Mouse (Mus musculus) heart, postnatal 0 days (tissue): ENCODE measurements around the gene Rad17.

Experiments used
- CTCF ChIP-seq: IDR thresholded peaks from 2 replicates; pipeline ENCODE4 v1.5.1; 2016; ENCODE audit warnings: antibody characterized with exemption, control low read depth, low read depth
- EP300 ChIP-seq: IDR thresholded peaks from 2 replicates; pipeline ENCODE4 v1.6.1; 2016; ENCODE audit warnings: antibody characterized with exemption, low read depth

DNA sequence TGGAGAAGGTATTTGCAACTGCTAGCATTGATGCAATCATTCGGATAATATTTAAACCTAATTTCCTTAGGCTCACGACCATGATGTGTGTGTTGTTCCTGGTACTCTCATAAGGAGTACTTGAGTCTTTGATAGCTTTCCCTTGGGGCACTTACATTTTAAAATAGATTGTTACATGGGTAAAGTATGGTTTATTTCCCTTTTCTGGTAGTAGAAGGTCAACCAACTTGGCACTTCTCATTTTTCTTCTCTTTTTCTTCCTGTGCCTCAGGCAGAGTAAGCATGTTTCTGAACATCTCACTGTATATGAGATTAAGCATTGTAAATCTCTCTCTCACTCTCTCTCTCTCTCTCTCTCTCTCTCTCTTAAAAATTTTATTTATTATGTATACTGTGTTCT, 32.0 kb upstream of the Rad17 start:
- no peak for TF ChIP-seq CTCF
- TF ChIP-seq EP300 = no peak
